Mouse (Mus musculus) lung, postnatal 0 days (tissue): ENCODE measurements at regions not wholly inside any gene's neighbourhood (a gene's known extent, or its start where the extent isn't known, plus 50 kb on each side); places are given as distances from the start of the nearest gene placed in this dataset.

ENCODE experiments used
- ATAC-seq: fragments of 200-750 bp; cut with Nextera tagmentation; 2 replicates; pipeline ENCODE4 v1.8.0; 2017; ENCODE audit warnings: moderate library complexity
- DNase-seq: peaks from one replicate; pipeline ENCODE4 v3.0.0-alpha.2; 2016; ENCODE audit warnings: low spot score
- H3K27ac ChIP-seq: fragments of 300-500 bp; sonication (generic); 2 replicates; pipeline ENCODE4 v1.5.1; 2014; ENCODE audit warnings: antibody characterized with exemption, mild to moderate bottlenecking, low read length, mixed read lengths
- H3K27me3 ChIP-seq: fragments of 300-500 bp; sonication (generic); replicated peaks from 2 replicates; pipeline ENCODE4 v1.6.1; 2014; ENCODE audit warnings: low read length, mixed read lengths; ENCODE audit not compliant: insufficient read depth
- H3K36me3 ChIP-seq: fragments of 300-500 bp; sonication (generic); 2 replicates; pipeline ENCODE4 v1.6.1; 2014; ENCODE audit warnings: low read length, mixed read lengths; ENCODE audit not compliant: insufficient read depth
- H3K4me1 ChIP-seq: fragments of 300-500 bp; sonication (generic); 2 replicates; pipeline ENCODE4 v1.6.1; 2014; ENCODE audit warnings: antibody characterized with exemption, low read depth, low read length, mixed read lengths; ENCODE audit not compliant: insufficient read depth
- H3K4me2 ChIP-seq: fragments of 300-500 bp; sonication (generic); replicated peaks from 2 replicates; pipeline ENCODE4 v1.6.1; 2014; ENCODE audit warnings: low read depth, mild to moderate bottlenecking, low read length, moderate library complexity, mixed read lengths
- H3K4me3 ChIP-seq: fragments of 300-500 bp; sonication (generic); 2 replicates; pipeline ENCODE4 v1.5.1; 2014; ENCODE audit warnings: low read depth, low read length
- H3K9ac ChIP-seq: fragments of 300-500 bp; sonication (generic); replicated peaks from 2 replicates; pipeline ENCODE4 v1.6.1; 2014; ENCODE audit warnings: low read depth, mild to moderate bottlenecking
- H3K9me3 ChIP-seq: fragments of 300-500 bp; sonication (generic); 2 replicates; pipeline ENCODE4 v1.6.1; 2016; ENCODE audit warnings: low read length, mixed read lengths
- CTCF ChIP-seq: IDR thresholded peaks from 2 replicates; pipeline ENCODE4 v1.5.1; 2016; ENCODE audit warnings: antibody characterized with exemption, mild to moderate bottlenecking
- EP300 ChIP-seq: IDR thresholded peaks from 2 replicates; pipeline ENCODE4 v1.6.1; 2016; ENCODE audit warnings: antibody characterized with exemption, mild to moderate bottlenecking, control low read depth
- WGBS: fragments of 180-500 bp; shearing (Covaris S2); extraction: QIAGEN DNeasy Blood & Tissue Kit; methylation state at CpG from one replicate; pipeline ENCODE4 v1.1.7; 2014; 5-methylcytosine and 5-hydroxymethylcytosine counted together

- H3K4me3 ChIP-seq, result no peak overlapping the region
- no peak overlapping the region for H3K9ac ChIP-seq
- ATAC-seq, result no peak
- H3K27ac ChIP-seq, result no peak overlapping the region
- no peaks in the 10 kb centered on the region for H3K27me3 ChIP-seq
- 75% methylated on average over 3 of the region's 3 CpGs for WGBS
- no peaks in the 10 kb centered on the region for H3K9me3 ChIP-seq
- H3K4me2 ChIP-seq, result no peak overlapping the region
- DNase-seq, result no peak
- no peaks in the 10 kb centered on the region for H3K36me3 ChIP-seq
- TF ChIP-seq EP300 (no peak), CTCF (no peak)
- no peaks in the 10 kb centered on the region for H3K4me1 ChIP-seq
Observed at GRCm38 (mm10) chr12:14415543-14416181, 263.8 kb upstream of the Fam84a start.

- no peak overlapping the region for H3K27ac ChIP-seq
- no peaks in the 10 kb centered on the region for H3K36me3 ChIP-seq
- no peak overlapping the region for H3K4me2 ChIP-seq
- no peak for DNase-seq
- no peak overlapping the region for H3K4me3 ChIP-seq
- ATAC-seq, result no peak
- 73% methylated on average over 1 of the region's 1 CpGs for WGBS
- no peak for TF ChIP-seq CTCF
- no peak for TF ChIP-seq EP300
- H3K4me1 ChIP-seq, result no peaks in the 10 kb centered on the region
- H3K27me3 ChIP-seq, result no peaks in the 10 kb centered on the region
- no peak overlapping the region for H3K9ac ChIP-seq
- no peaks in the 10 kb centered on the region for H3K9me3 ChIP-seq
Observed at GRCm38 (mm10) chr12:14411102-14411501, 259.2 kb upstream of the Fam84a start.

DNA sequence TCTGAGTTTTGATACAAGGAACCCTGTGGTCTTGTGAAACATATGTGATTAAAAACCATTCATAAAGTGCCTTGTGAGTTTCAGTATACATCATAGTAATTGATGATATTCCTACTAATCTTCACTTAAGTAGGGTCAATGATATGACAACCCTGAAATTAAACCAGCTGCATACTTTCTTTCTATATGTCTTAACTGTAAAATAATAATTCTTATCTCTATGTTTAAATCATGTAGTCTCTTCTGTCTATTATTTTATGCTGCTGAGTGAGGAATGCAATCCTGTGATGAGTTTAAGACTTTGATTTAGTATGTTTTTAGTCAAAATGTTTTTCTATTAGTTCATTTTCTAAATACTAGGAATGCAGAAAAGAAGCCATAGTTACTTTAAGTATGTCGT lies 253.9 kb upstream of the Fam84a start:
- Histone ChIP-seq H3K4me2 (no peak overlapping the region), H3K27me3 (no peaks in the 10 kb centered on the region), H3K27ac (no peak overlapping the region), H3K4me1 (no peaks in the 10 kb centered on the region), H3K36me3 (no peaks in the 10 kb centered on the region), H3K9ac (no peak overlapping the region), H3K4me3 (no peak overlapping the region), H3K9me3 (no peaks in the 10 kb centered on the region)
- no peak for DNase-seq
- WGBS, result 64% methylated on average over 1 of the region's 1 CpGs
- no peak for TF ChIP-seq EP300
- TF ChIP-seq CTCF, result no peak
- no peak for ATAC-seq

- TF ChIP-seq EP300, result no peak
- TF ChIP-seq CTCF, result no peak
- H3K27ac ChIP-seq, result no peak overlapping the region
- no peaks in the 10 kb centered on the region for H3K4me1 ChIP-seq
- no peaks in the 10 kb centered on the region for H3K27me3 ChIP-seq
- no peaks in the 10 kb centered on the region for H3K9me3 ChIP-seq
- no peak overlapping the region for H3K9ac ChIP-seq
- no peak overlapping the region for H3K4me2 ChIP-seq
- DNase-seq, result no peak
- no peak for ATAC-seq
- WGBS, result 85% methylated on average over 6 of the region's 6 CpGs
- no peaks in the 10 kb centered on the region for H3K36me3 ChIP-seq
- no peak overlapping the region for H3K4me3 ChIP-seq
Observed at GRCm38 (mm10) chr12:14376211-14376610, 224.4 kb upstream of the Fam84a start.

- DNase-seq (no peak), ATAC-seq (no peak)
- no peak overlapping the region for H3K4me2 ChIP-seq
- no peaks in the 10 kb centered on the region for H3K36me3 ChIP-seq
- no peaks in the 10 kb centered on the region for H3K4me1 ChIP-seq
- H3K27me3 ChIP-seq, result no peaks in the 10 kb centered on the region
- H3K9me3 ChIP-seq, result no peaks in the 10 kb centered on the region
- H3K4me3 ChIP-seq, result no peak overlapping the region
- H3K27ac ChIP-seq, result no peak overlapping the region
- TF ChIP-seq CTCF, result no peak
- no peak for TF ChIP-seq EP300
- WGBS, result 37% methylated on average over 5 of the region's 5 CpGs
- H3K9ac ChIP-seq, result no peak overlapping the region
Observed at GRCm38 (mm10) chr12:14338244-14338799, 186.5 kb upstream of the Fam84a start.

DNA sequence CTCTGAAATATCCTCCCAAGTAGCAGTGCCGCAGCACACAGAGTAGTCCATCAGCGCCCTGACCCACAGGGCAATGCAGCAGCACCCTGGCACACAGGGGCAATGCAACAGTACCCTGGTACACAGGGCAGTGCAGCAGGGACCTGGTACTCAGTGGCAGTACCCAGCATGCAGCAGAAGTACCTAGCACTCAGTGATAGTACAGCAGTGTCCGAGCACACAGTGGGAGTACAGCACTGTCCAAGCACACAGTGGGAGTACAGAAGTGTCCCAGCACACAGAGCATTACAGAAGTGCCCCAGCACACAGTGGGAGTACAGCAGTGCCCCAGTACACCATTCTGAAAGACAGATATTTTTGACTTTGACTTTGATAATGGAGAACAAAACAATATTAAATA lies 186.0 kb upstream of the Fam84a start:
- Histone ChIP-seq H3K9ac (no peak overlapping the region), H3K27ac (no peak overlapping the region), H3K4me2 (no peak overlapping the region), H3K9me3 (no peaks in the 10 kb centered on the region), H3K4me3 (no peak overlapping the region), H3K4me1 (no peaks in the 10 kb centered on the region), H3K36me3 (no peaks in the 10 kb centered on the region), H3K27me3 (no peaks in the 10 kb centered on the region)
- no peak for DNase-seq
- no peak for ATAC-seq
- WGBS, result 71% methylated on average over 3 of the region's 3 CpGs
- TF ChIP-seq EP300 (no peak), CTCF (no peak)
